Mouse (Mus musculus) liver, embryonic 14.5 days (tissue): ENCODE data around the gene Pdk2.

Experiments used
- CTCF ChIP-seq: IDR thresholded peaks from 2 replicates; pipeline ENCODE4 v1.5.1; 2016; ENCODE audit warnings: antibody characterized with exemption, low read depth, control low read depth
- EP300 ChIP-seq: IDR thresholded peaks from 2 replicates; pipeline ENCODE4 v1.6.1; 2016; ENCODE audit warnings: antibody characterized with exemption, low read depth

DNA sequence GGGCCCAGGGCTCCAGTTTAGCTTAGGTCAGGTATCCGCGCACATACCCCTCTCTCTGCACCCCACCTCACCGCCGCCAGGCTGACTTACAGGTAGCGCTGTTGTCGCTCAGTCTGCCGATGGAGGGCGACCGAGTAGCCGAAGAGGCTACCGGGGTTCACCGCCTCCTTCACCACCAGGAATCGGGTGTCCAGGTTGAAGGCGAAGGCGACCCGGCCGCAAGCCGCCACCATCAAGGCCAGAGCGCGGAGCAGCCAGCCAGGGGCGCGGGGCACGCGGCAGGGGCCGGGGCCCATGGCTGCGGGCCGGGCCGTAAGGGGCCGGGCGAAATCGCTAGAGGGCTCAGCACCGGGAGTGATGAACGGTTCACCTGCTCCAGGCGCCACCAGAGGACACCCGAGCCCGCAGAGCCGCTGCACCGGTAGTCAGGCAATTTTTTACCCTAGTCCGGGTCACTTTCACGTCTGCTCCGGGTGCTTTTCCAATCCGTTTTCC is 34.9 kb upstream of the Pdk2 start:
- peak; percentile 31 for TF ChIP-seq CTCF
- no peak for TF ChIP-seq EP300
